Mouse (Mus musculus): ENCODE data around the gene C330007P06Rik.

GRCm38 (mm10) chrX:36796163-36796581 lies 77.7 kb downstream of the C330007P06Rik start:
- TF ChIP-seq EP300 (IDR thresholded peaks at IDR 0.05; ENCODE audit: low read length): no peak
- peak in 1 of 2 experiments; percentile 69; a peak in 2 of 4 replicates for TF ChIP-seq CTCF (conservative IDR thresholded peaks at IDR 0.05 in 1 of 2, IDR thresholded peaks at IDR 0.05 in 1 of 2; ENCODE audit: low read depth in 2 of 2, low read length in 2 of 2)
- no peak for TF ChIP-seq USF2 (conservative IDR thresholded peaks at IDR 0.05; ENCODE audit: low read depth, low read length)
- no peak for TF ChIP-seq KAT2A (IDR thresholded peaks at IDR 0.05; ENCODE audit: insufficient replicate concordance, low read length)
- TF ChIP-seq USF1 (IDR thresholded peaks at IDR 0.05; ENCODE audit: low read depth, low read length): no peak
- peak; percentile 75 for TF ChIP-seq BHLHE40 (IDR thresholded peaks at IDR 0.05; ENCODE audit: low read depth, low read length)
- TF ChIP-seq HCFC1 (IDR thresholded peaks at IDR 0.05; ENCODE audit: low read depth, low read length): peak; percentile 42; the same call in 1 of the 2 replicates
- TF ChIP-seq ZC3H11A (IDR thresholded peaks at IDR 0.05; ENCODE audit: low read depth, low read length): no peak
- TF ChIP-seq POLR2A (IDR thresholded peaks at IDR 0.05; ENCODE audit: low read depth, low read length): no peak; the same call in 1 of the 2 replicates
- 0 out of 2 replicates have a peak, but pooled peaks have one; percentile 15 for TF ChIP-seq NELFE (IDR thresholded peaks at IDR 0.05; ENCODE audit: low read depth, low read length)

All from CH12.LX (cell line).